Mouse (Mus musculus) small intestine, adult 2 months (tissue): ENCODE results near the gene Ugt1a7c.

ENCODE experiments used
- CTCF ChIP-seq: fragments of 200-500 bp; IDR thresholded peaks from 2 replicates; pipeline ENCODE4 v1.5.1; 2012; ENCODE audit warnings: low read depth, mild to moderate bottlenecking, control low read depth, inconsistent platforms, low read length, moderate library complexity, mixed read lengths; ENCODE audit not compliant: insufficient replicate concordance, insufficient read length; ENCODE audit errors: extremely low read depth
- POLR2A ChIP-seq: fragments of 200-500 bp; IDR thresholded peaks from 2 replicates; pipeline ENCODE4 v1.6.1; 2012; ENCODE audit warnings: low read depth, mild to moderate bottlenecking, control low read depth, inconsistent platforms, low read length, moderate library complexity

- no peak for TF ChIP-seq POLR2A
- TF ChIP-seq CTCF: no peak
These were observed 105.6 kb downstream of the Ugt1a7c start, which contains the start of gene Ugt1a2 for GRCm38 (mm10) chr1:88200456-88200855.
